Mouse (Mus musculus): ENCODE data around the gene Gm10488. TPM values are rescaled to one million over a fixed set of nuclear protein-coding genes. Genes with fewer than 3 reads are reported as not detected.

Gm10488 gene
- not detected for total RNA-seq (2023)

GRCm38 (mm10) chrX:29976014-29976413 lies at the start of gene Gm10488:
Gene Gm10488, plus strand, starts transcription at chrX:29976314.

